Mouse (Mus musculus): ENCODE data around the gene A4galt.

DNA sequence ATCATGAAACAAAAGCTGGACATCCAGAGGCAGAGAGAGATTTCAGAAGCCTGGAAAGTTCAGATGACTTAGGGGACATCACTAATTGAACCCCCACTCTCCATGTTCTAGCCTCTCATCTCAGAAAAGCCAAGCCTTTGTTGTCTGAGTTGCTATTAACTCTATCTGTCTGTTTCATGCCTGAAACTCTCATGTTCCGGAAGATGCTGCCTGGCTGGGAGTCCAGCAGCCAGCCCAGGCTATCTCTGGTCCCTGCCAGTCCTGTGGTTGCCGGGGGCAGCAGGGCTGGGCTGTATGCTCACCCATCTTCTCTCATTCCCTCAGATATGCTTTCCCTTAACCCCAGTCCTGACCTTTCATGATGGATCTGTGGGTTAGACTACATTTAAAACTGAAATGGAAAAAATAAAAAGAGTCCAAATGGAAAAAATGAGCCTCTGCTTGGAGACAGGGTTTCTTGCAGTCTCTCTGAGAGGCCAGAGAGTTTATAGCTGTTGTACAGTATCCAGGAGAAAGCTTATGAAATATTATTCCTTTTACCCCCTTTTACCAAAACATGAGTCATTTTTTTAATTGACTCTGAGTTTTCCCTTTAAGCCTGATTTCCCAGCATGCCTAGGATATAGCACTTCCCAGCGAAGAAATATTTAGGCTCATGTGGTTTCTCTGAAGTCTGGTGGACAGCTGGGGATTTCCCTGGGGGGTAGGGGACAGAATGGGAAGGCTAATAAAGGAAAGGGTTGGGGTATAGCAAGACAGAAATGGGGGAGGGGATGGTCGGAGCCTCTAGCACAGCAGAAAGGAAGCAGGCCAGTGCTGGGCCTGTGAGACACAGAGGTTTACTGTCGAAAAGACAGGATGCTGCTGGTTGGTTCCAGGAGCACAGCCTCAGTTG, 36.0 kb downstream of the A4galt start:
- TF ChIP-seq CTCF (IDR thresholded peaks at IDR 0.05; ENCODE audit: borderline replicate concordance, insufficient read depth, low read depth, low read length): no peak
- TF ChIP-seq POLR2A (IDR thresholded peaks at IDR 0.05; ENCODE audit: borderline replicate concordance, insufficient read depth, low read length): no peak
